Mouse (Mus musculus) neural tube, embryonic 15.5 days (tissue): ENCODE results near the gene Fga. TPM values are rescaled to one million over a fixed set of nuclear protein-coding genes. Genes with fewer than 3 reads are reported as not detected.

Experiments used
- ATAC-seq: fragments of 200-750 bp; cut with Nextera tagmentation; 2 replicates; pipeline ENCODE4 v1.8.0; 2017; ENCODE audit warnings: mild to moderate bottlenecking, moderate TSS enrichment, moderate library complexity; ENCODE audit not compliant: low FRiP score
- H3K27ac ChIP-seq: fragments of 300-500 bp; sonication (generic); replicated peaks from 2 replicates; pipeline ENCODE4 v1.5.1; 2015; ENCODE audit warnings: mild to moderate bottlenecking, inconsistent platforms
- H3K27me3 ChIP-seq: fragments of 300-500 bp; sonication (generic); replicated peaks from 2 replicates; pipeline ENCODE4 v1.6.1; 2015; ENCODE audit warnings: inconsistent platforms
- H3K36me3 ChIP-seq: fragments of 300-500 bp; sonication (generic); 2 replicates; pipeline ENCODE4 v1.6.1; 2015; ENCODE audit warnings: inconsistent platforms
- H3K4me1 ChIP-seq: fragments of 300-500 bp; sonication (generic); 2 replicates; pipeline ENCODE4 v1.6.1; 2015; ENCODE audit warnings: inconsistent platforms
- H3K4me2 ChIP-seq: fragments of 300-500 bp; sonication (generic); 2 replicates; pipeline ENCODE4 v1.6.1; 2015; ENCODE audit warnings: inconsistent platforms, mild to moderate bottlenecking, moderate library complexity
- H3K4me3 ChIP-seq: fragments of 300-500 bp; sonication (generic); replicated peaks from 2 replicates; pipeline ENCODE4 v1.5.1; 2015; ENCODE audit warnings: mild to moderate bottlenecking, inconsistent platforms
- H3K9ac ChIP-seq: fragments of 300-500 bp; sonication (generic); replicated peaks from 2 replicates; pipeline ENCODE4 v1.6.1; 2015; ENCODE audit warnings: mild to moderate bottlenecking, inconsistent platforms
- H3K9me3 ChIP-seq: fragments of 300-500 bp; sonication (generic); replicated peaks from 2 replicates; pipeline ENCODE4 v1.6.1; 2016; ENCODE audit warnings: inconsistent platforms
- WGBS: fragments of 180-500 bp; shearing (Covaris S2); methylation state at CpG from one replicate; pipeline ENCODE4 v1.1.7; 2015; ENCODE audit warnings: mixed read lengths; 5-methylcytosine and 5-hydroxymethylcytosine counted together
- polyA plus RNA-seq: library from polyadenylated mRNA; unstranded; fragments of >200 nt; fragmentation: Nextera tagmentation; extraction: Ambion mirVana; gene quantifications from 2 replicates; pipeline ENCODE4 v1.2.1, GENCODE M21; 2015

Fga gene
- polyA plus RNA-seq, 1 experiment from 2014 or later, result 0.06 TPM

- Histone ChIP-seq H3K4me1 (no peaks in the 10 kb centered on the region), H3K9me3 (no peaks in the 10 kb centered on the region), H3K27ac (no peak overlapping the region), H3K36me3 (no peaks in the 10 kb centered on the region), H3K4me2 (no peak overlapping the region), H3K27me3 (no peaks in the 10 kb centered on the region), H3K9ac (no peak overlapping the region), H3K4me3 (no peak overlapping the region)
- WGBS, result 90% methylated on average over 4 of the region's 4 CpGs
- no peak for ATAC-seq
Observed at GRCm38 (mm10) chr3:83030331-83030730, 4.5 kb downstream of the Fga start.

DNA sequence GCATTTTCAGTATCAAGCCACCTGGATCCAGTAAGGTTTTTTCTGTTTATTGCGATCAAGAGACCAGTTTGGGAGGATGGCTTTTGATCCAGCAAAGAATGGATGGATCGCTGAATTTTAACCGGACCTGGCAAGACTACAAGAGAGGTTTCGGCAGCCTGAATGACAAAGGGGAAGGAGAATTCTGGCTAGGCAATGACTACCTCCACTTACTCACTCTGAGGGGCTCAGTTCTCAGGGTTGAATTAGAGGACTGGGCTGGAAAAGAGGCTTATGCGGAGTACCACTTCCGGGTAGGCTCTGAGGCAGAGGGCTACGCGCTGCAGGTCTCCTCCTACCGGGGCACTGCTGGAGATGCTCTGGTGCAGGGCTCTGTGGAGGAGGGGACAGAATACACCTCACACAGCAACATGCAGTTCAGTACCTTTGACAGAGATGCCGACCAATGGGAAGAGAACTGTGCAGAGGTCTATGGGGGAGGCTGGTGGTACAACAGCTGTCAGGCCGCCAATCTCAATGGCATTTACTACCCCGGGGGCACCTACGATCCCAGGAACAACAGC is 7.0 kb downstream of the Fga start:
- WGBS, result 45% methylated on average over 13 of the region's 13 CpGs
- Histone ChIP-seq H3K27ac (no peak overlapping the region), H3K4me2 (peak overlapping the region; percentile 38), H3K4me1 (no peaks in the 10 kb centered on the region), H3K9me3 (no peaks in the 10 kb centered on the region), H3K4me3 (peak overlapping the region; percentile 13; the same call in 1 of the 2 replicates), H3K27me3 (no peaks in the 10 kb centered on the region), H3K9ac (no peak overlapping the region), H3K36me3 (no peaks in the 10 kb centered on the region)
- no peak for ATAC-seq

DNA sequence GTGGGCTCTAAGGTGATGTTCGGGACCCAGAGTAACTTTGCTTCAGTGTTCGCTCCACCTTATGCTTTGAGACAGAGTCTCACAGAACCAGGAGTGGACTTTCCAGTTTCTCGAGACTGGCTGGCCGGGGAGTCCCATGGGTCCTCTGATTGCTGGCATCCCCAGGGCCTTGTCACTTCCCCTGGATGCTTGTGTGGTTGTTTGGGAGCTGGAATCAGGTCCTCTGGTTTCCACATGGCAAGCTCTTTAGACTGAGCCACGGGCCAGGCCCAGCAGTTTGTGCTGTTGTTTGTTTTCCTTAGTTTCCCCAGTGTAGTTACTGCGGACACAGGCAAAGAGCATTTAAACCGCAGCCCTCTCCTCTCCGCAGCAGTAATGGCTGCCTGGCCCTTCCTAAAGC is 7.9 kb downstream of the Fga start:
- no peak overlapping the region for H3K9ac ChIP-seq
- H3K36me3 ChIP-seq, result no peaks in the 10 kb centered on the region
- H3K9me3 ChIP-seq, result no peaks in the 10 kb centered on the region
- H3K27me3 ChIP-seq, result no peaks in the 10 kb centered on the region
- H3K4me2 ChIP-seq, result no peak overlapping the region
- no peak for ATAC-seq
- no peak overlapping the region for H3K27ac ChIP-seq
- 85% methylated on average over 8 of the region's 8 CpGs for WGBS
- no peaks in the 10 kb centered on the region for H3K4me1 ChIP-seq
- no peak overlapping the region for H3K4me3 ChIP-seq

- no peak overlapping the region for H3K4me2 ChIP-seq
- no peaks in the 10 kb centered on the region for H3K36me3 ChIP-seq
- WGBS, result 71% methylated on average over 2 of the region's 2 CpGs
- H3K4me1 ChIP-seq, result no peaks in the 10 kb centered on the region
- H3K4me3 ChIP-seq, result no peak overlapping the region
- H3K27ac ChIP-seq, result no peak overlapping the region
- no peaks in the 10 kb centered on the region for H3K27me3 ChIP-seq
- H3K9me3 ChIP-seq, result no peaks in the 10 kb centered on the region
- H3K9ac ChIP-seq, result no peak overlapping the region
- no peak for ATAC-seq
Observed at GRCm38 (mm10) chr3:83038865-83039264, 13.0 kb downstream of the Fga start.

DNA sequence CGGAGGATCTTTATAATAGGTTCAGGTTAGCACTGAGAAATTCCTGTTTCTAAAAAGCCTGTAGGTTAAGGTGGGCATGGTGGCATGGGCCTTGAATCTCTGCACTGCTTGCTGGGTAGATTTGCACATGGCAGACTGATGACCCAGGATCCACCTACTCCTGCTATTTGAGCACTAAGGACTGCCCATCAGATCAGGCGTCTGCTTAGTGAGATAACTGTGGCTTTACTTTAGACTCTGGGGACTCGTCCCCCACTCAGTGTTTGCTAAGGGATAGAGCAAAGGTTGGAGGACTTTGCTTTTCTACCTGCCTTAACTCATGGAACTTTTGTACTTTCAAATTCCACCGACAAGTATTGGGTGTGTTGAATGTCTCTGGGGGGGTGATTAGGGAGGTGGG is 13.8 kb downstream of the Fga start:
- no peak overlapping the region for H3K4me3 ChIP-seq
- no peak overlapping the region for H3K9ac ChIP-seq
- H3K27ac ChIP-seq, result no peak overlapping the region
- H3K36me3 ChIP-seq, result no peaks in the 10 kb centered on the region
- no peaks in the 10 kb centered on the region for H3K4me1 ChIP-seq
- no peaks in the 10 kb centered on the region for H3K9me3 ChIP-seq
- ATAC-seq, result no peak
- H3K4me2 ChIP-seq, result no peak overlapping the region
- no peaks in the 10 kb centered on the region for H3K27me3 ChIP-seq
- WGBS, result 83% methylated on average over 4 of the region's 4 CpGs

DNA sequence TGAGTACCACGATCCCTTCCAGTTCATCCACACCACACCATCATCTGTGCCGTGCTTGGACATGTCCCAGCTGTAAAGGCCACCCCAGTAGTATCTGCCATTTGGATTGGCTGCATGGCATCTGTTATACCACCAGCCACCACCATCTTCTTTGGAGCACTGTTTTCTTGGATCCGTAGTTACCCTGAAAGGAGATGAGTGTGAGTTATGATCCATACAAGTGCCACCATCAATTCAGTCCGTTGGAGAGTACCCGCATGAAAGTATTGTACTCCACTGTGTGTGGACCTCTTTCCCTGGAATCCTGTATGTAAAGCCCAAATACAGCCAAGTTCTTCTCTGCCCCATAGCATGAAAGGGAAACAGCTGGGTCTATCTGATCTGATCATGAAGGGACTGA is 16.6 kb downstream of the Fga start:
- H3K9ac ChIP-seq, result no peak overlapping the region
- H3K27ac ChIP-seq, result no peak overlapping the region
- WGBS, result 95% methylated on average over 5 of the region's 5 CpGs
- no peak for ATAC-seq
- H3K9me3 ChIP-seq, result no peaks in the 10 kb centered on the region
- no peaks in the 10 kb centered on the region for H3K36me3 ChIP-seq
- H3K4me1 ChIP-seq, result no peaks in the 10 kb centered on the region
- no peaks in the 10 kb centered on the region for H3K27me3 ChIP-seq
- H3K4me3 ChIP-seq, result no peak overlapping the region
- H3K4me2 ChIP-seq, result no peak overlapping the region

DNA sequence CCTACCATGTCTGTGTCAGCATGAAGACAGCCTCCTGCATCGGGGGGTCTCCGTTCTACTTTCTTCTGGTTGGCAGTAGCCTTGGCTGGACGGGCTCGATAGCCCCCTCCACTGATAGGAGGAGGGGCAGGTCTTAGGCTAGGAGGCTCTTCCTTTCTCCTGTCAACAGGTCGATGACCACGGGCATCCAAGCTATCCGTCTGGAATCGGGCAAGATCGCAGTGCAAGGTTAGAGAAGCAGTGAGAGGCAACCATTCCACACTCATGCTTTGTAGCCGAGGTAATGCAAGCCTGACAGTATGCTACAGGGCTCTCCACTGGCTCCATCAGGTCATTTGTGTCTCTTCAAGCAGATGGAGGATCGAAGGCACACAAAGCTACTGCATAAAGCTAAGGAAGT is 20.8 kb downstream of the Fga start:
- Histone ChIP-seq H3K9ac (no peak overlapping the region), H3K4me1 (no peaks in the 10 kb centered on the region), H3K27me3 (no peaks in the 10 kb centered on the region), H3K4me3 (no peak overlapping the region), H3K4me2 (no peak overlapping the region), H3K27ac (no peak overlapping the region), H3K36me3 (no peaks in the 10 kb centered on the region), H3K9me3 (no peaks in the 10 kb centered on the region)
- WGBS, result 91% methylated on average over 11 of the region's 11 CpGs
- ATAC-seq, result no peak

- no peak within 1 kb of the TSS for H3K4me2 ChIP-seq
- no peaks in the 10 kb centered on the region for H3K4me1 ChIP-seq
- no peaks in the 10 kb centered on the region for H3K9me3 ChIP-seq
- no peak for ATAC-seq
- no peak within 1 kb of the TSS for H3K4me3 ChIP-seq
- H3K27ac ChIP-seq, result no peak within 1 kb of the TSS
- no peaks in the 10 kb centered on the region for H3K27me3 ChIP-seq
- 83% methylated on average over 8 of the region's 8 CpGs for WGBS
- no peaks in the 10 kb centered on the region for H3K36me3 ChIP-seq
- H3K9ac ChIP-seq, result no peak within 1 kb of the TSS
Observed at GRCm38 (mm10) chr3:83049680-83050079, 23.8 kb downstream of the Fga start, which contains the start of gene Fgb. TSS of gene Fgb (minus strand) at chr3:83049863.

DNA sequence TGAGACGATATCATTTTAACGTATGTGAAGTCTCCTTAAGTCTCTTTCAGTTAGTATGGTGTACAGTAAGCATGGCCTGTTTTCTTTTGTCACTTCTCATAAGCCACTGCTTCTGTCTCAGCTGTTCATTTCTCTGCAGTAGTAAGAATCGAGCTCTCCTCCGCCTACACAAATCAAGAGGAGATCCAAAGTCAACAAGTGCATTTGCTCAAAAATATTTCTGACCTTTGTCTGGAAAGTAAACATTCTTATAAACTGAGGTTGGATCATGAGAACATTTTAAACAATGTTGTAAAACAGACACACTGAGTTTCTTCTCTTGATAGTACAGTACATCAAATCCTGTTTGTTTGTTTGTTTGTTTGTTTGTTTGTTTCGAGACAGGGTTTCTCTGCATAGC is 24.8 kb downstream of the Fga start:
- Histone ChIP-seq H3K9ac (no peak overlapping the region), H3K4me1 (no peaks in the 10 kb centered on the region), H3K27ac (no peak overlapping the region), H3K9me3 (no peaks in the 10 kb centered on the region), H3K36me3 (no peaks in the 10 kb centered on the region), H3K27me3 (no peaks in the 10 kb centered on the region), H3K4me3 (no peak overlapping the region), H3K4me2 (no peak overlapping the region)
- no peak for ATAC-seq
- 85% methylated on average over 5 of the region's 5 CpGs for WGBS

- 73% methylated on average over 5 of the region's 5 CpGs for WGBS
- no peaks in the 10 kb centered on the region for H3K27me3 ChIP-seq
Observed at GRCm38 (mm10) chr3:83052102-83052501, 26.2 kb downstream of the Fga start.

DNA sequence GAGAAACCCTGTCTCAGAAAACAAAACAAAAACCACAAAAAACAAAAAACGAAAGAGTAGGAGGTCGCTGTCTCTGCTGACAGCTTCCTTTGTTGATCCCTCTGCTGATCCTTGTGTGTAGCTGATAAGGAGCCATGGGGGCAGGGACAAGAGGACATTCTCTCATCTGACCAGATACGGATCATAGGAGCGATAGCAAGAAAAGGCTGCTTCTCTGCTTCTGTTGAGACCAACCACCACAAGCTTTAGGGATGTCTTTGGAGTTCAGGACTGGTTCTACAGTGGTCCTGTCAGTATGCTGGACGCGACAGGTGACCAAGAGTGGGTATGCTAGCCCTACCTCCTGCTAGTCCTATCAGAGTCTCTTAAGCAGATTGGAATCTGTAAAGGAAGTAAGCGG is 27.2 kb downstream of the Fga start:
- Histone ChIP-seq H3K9me3 (no peaks in the 10 kb centered on the region), H3K9ac (no peak overlapping the region), H3K4me3 (no peak overlapping the region), H3K4me1 (peaks cover 16% of the 10 kb centered on the region), H3K27me3 (no peaks in the 10 kb centered on the region), H3K4me2 (no peak overlapping the region), H3K27ac (no peak overlapping the region), H3K36me3 (peaks cover 9% of the 10 kb centered on the region; the same call in 1 of the 2 replicates)
- ATAC-seq, result no peak
- 92% methylated on average over 7 of the region's 7 CpGs for WGBS

More at GRCm38 (mm10) chr3:83052102-83052501, 26.2 kb downstream of the Fga start:
- H3K27ac ChIP-seq, result no peak overlapping the region
- H3K4me3 ChIP-seq, result no peak overlapping the region
- H3K4me1 ChIP-seq, result peaks cover 13% of the 10 kb centered on the region
- no peaks in the 10 kb centered on the region for H3K9me3 ChIP-seq
- H3K4me2 ChIP-seq, result no peak overlapping the region
- no peak overlapping the region for H3K9ac ChIP-seq
- ATAC-seq, result no peak
- 0 out of 2 replicates have a peak, but pooled peaks cover 3% of the 10 kb centered on the region for H3K36me3 ChIP-seq

DNA sequence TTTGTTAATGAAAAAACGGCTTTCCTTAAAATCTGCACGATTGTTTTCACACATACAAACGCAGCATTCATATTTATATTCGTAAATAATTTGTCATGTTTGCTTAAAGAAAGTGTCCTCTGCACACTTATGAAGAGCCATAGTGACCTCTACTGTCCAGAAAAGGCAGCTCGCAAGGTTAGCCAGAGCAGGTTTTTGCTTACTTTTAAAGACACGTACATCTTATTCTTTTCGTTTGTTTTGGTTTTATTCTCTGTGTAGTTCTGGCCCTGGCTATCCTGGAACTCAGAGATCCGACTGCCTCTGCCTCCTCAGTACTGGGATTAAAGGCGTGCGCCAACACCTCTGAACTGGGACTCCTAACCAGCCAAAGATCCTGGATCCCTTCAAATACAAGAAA is 27.9 kb downstream of the Fga start:
- Histone ChIP-seq H3K9ac (no peak overlapping the region), H3K4me2 (no peak overlapping the region), H3K36me3 (peaks cover 13% of the 10 kb centered on the region), H3K27me3 (no peaks in the 10 kb centered on the region), H3K9me3 (no peaks in the 10 kb centered on the region), H3K27ac (no peak overlapping the region), H3K4me1 (peaks cover 16% of the 10 kb centered on the region), H3K4me3 (no peak overlapping the region)
- ATAC-seq, result no peak
- 40% methylated on average over 10 of the region's 10 CpGs for WGBS

- peak overlapping the region; percentile 75 for H3K4me2 ChIP-seq
- no peaks in the 10 kb centered on the region for H3K9me3 ChIP-seq
- H3K36me3 ChIP-seq, result peaks cover 22% of the 10 kb centered on the region
- H3K4me3 ChIP-seq, result peak overlapping the region; percentile 69
- no peak overlapping the region for H3K27ac ChIP-seq
- no peak for ATAC-seq
- peaks cover 16% of the 10 kb centered on the region for H3K4me1 ChIP-seq
- no peaks in the 10 kb centered on the region for H3K27me3 ChIP-seq
- H3K9ac ChIP-seq, result no peak overlapping the region
- WGBS, result 32% methylated on average over 13 of the region's 13 CpGs
Observed at GRCm38 (mm10) chr3:83054759-83055158, 28.9 kb downstream of the Fga start.
